Mouse (Mus musculus): ENCODE results near the gene Actg2. TPM values are rescaled to one million over a fixed set of nuclear protein-coding genes. Genes with fewer than 3 reads are reported as not detected.
"Not testable (repeated sequence)": the region's sequence is repeated elsewhere in the genome, so short reads cannot be mapped to it uniquely, and the experiment has no call there.

Actg2 gene
- total RNA-seq (2022): 1 to 10 TPM in 2 of 4 experiments, under 1 TPM in 2; 0.33 to 1.6 (median 0.89) TPM

GRCm38 (mm10) chr6:83536028-83536794 lies at the start of gene Actg2:
Gene Actg2 (minus strand): TSS chr6:83536265.
- no peak for DNase-seq (ENCODE audit: low spot score)

- DNase-seq (ENCODE audit: low spot score): not testable (repeated sequence)
Observed at GRCm38 (mm10) chr6:83585328-83585727, 49.3 kb upstream of the Actg2 start.

GRCm38 (mm10) chr6:83583591-83583990 lies 47.5 kb upstream of the Actg2 start:
- no peak for DNase-seq (ENCODE audit: low spot score)

GRCm38 (mm10) chr6:83582938-83583270 lies 46.8 kb upstream of the Actg2 start:
- no peak for DNase-seq (ENCODE audit: low spot score)

GRCm38 (mm10) chr6:83582135-83582937 lies 46.3 kb upstream of the Actg2 start:
- no peak for DNase-seq (ENCODE audit: low spot score)

- no peak for DNase-seq (ENCODE audit: low spot score)
Observed at GRCm38 (mm10) chr6:83577534-83577933, 41.5 kb upstream of the Actg2 start.

- no peak for DNase-seq (ENCODE audit: low spot score)
Observed at GRCm38 (mm10) chr6:83575609-83576008, 39.5 kb upstream of the Actg2 start.

GRCm38 (mm10) chr6:83572671-83573070 lies 36.6 kb upstream of the Actg2 start, which contains the start of gene Stambp:
Gene Stambp (minus strand): TSS chr6:83572729.
- no peak for DNase-seq (ENCODE audit: low spot score)

- peak; percentile 91 for DNase-seq (ENCODE audit: low spot score)
Observed at GRCm38 (mm10) chr6:83571840-83572667, 36.0 kb upstream of the Actg2 start.

GRCm38 (mm10) chr6:83568901-83569862 lies 33.1 kb upstream of the Actg2 start:
- DNase-seq (ENCODE audit: low spot score): no peak

- DNase-seq (ENCODE audit: low spot score): no peak
Observed at GRCm38 (mm10) chr6:83555972-83556371, 19.9 kb upstream of the Actg2 start.

GRCm38 (mm10) chr6:83548346-83548745 lies 12.3 kb upstream of the Actg2 start:
- no peak for DNase-seq (ENCODE audit: low spot score)

GRCm38 (mm10) chr6:83545778-83546177 lies 9.7 kb upstream of the Actg2 start:
- DNase-seq (ENCODE audit: low spot score): no peak

- DNase-seq (ENCODE audit: low spot score): peak; percentile 26
Observed at GRCm38 (mm10) chr6:83541756-83542456, 5.8 kb upstream of the Actg2 start.

GRCm38 (mm10) chr6:83540017-83540416 lies 4.0 kb upstream of the Actg2 start:
- no peak for DNase-seq (ENCODE audit: low spot score)

GRCm38 (mm10) chr6:83536795-83537059 lies 662 bp upstream of the Actg2 start:
- DNase-seq (ENCODE audit: low spot score): no peak

GRCm38 (mm10) chr6:83532608-83533007 lies 3.5 kb downstream of the Actg2 start:
- no peak for DNase-seq (ENCODE audit: low spot score)

GRCm38 (mm10) chr6:83523194-83523593 lies 12.9 kb downstream of the Actg2 start:
- DNase-seq (ENCODE audit: low spot score): no peak

- DNase-seq (ENCODE audit: low spot score): no peak
Observed at GRCm38 (mm10) chr6:83521784-83522183, 14.3 kb downstream of the Actg2 start.

- DNase-seq (ENCODE audit: low spot score): no peak
Observed at GRCm38 (mm10) chr6:83518637-83519036, 17.4 kb downstream of the Actg2 start.
